Mouse (Mus musculus) liver, embryonic 14.5 days (tissue): Measurements from ENCODE around the gene Med12l. TPM values are rescaled to one million over a fixed set of nuclear protein-coding genes. Genes with fewer than 3 reads are reported as not detected.

ENCODE experiments used
- ATAC-seq: fragments of 200-750 bp; cut with Nextera tagmentation; 2 replicates; pipeline ENCODE4 v1.8.0; 2017; ENCODE audit warnings: moderate number of reproducible peaks, mild to moderate bottlenecking, moderate library complexity; ENCODE audit not compliant: insufficient read depth
- DNase-seq, 3 experiments: peaks; one replicate each; pipeline ENCODE4 v3.0.0-alpha.2; 2012 to 2013; ENCODE audit warnings: low read depth in 3 of 3, low spot score in 3 of 3
- H3K27ac ChIP-seq: fragments of 300-500 bp; sonication (generic); 2 replicates; pipeline ENCODE4 v1.5.1; 2014; ENCODE audit warnings: moderate library complexity, mild to moderate bottlenecking, control low read depth, inconsistent platforms
- H3K27me3 ChIP-seq: fragments of 300-500 bp; sonication (generic); 2 replicates; pipeline ENCODE4 v1.6.1; 2014; ENCODE audit warnings: mild to moderate bottlenecking, low read length, moderate library complexity; ENCODE audit not compliant: control insufficient read depth, insufficient read depth
- H3K36me3 ChIP-seq: fragments of 300-500 bp; sonication (generic); replicated peaks from 2 replicates; pipeline ENCODE4 v1.6.1; 2014; ENCODE audit warnings: low read depth; ENCODE audit not compliant: control insufficient read depth, insufficient read depth
- H3K4me1 ChIP-seq, 2 experiments: fragments of 200-500 bp in 1 of 2; fragments of 300-500 bp in 1 of 2; sonication (generic) in 1 of 2; replicated peaks; 2 replicates each; pipeline ENCODE4 v1.6.1; 2012 to 2014; ENCODE audit warnings: antibody characterized with exemption in 1 of 2, inconsistent platforms in 1 of 2, low read length in 1 of 2; ENCODE audit not compliant: control insufficient read depth in 2 of 2, insufficient read depth in 2 of 2
- H3K4me2 ChIP-seq: fragments of 300-500 bp; sonication (generic); 2 replicates; pipeline ENCODE4 v1.6.1; 2014; ENCODE audit warnings: low read depth, mild to moderate bottlenecking, control low read depth, moderate library complexity
- H3K4me3 ChIP-seq, 2 experiments: fragments of 200-500 bp in 1 of 2; fragments of 300-500 bp in 1 of 2; sonication (generic) in 1 of 2; 2 replicates each; pipeline ENCODE4 v1.5.1; 2012 to 2014; ENCODE audit warnings: low read depth in 2 of 2, low read length in 2 of 2, mild to moderate bottlenecking in 2 of 2, control low read depth in 1 of 2, inconsistent platforms in 1 of 2, moderate library complexity in 1 of 2; ENCODE audit not compliant: insufficient read depth in 1 of 2
- H3K9ac ChIP-seq: fragments of 300-500 bp; sonication (generic); replicated peaks from 2 replicates; pipeline ENCODE4 v1.6.1; 2014; ENCODE audit warnings: mild to moderate bottlenecking, control low read depth, moderate library complexity
- H3K9me3 ChIP-seq: fragments of 300-500 bp; sonication (generic); 2 replicates; pipeline ENCODE4 v1.6.1; 2016; ENCODE audit warnings: low read length, mixed read lengths; ENCODE audit not compliant: control insufficient read depth
- CTCF ChIP-seq: IDR thresholded peaks from 2 replicates; pipeline ENCODE4 v1.5.1; 2016; ENCODE audit warnings: antibody characterized with exemption, low read depth, control low read depth
- EP300 ChIP-seq: IDR thresholded peaks from 2 replicates; pipeline ENCODE4 v1.6.1; 2016; ENCODE audit warnings: antibody characterized with exemption, low read depth
- WGBS: fragments of 180-500 bp; shearing (Covaris S2); extraction: QIAGEN DNeasy Blood & Tissue Kit; methylation state at CpG from one replicate; pipeline ENCODE4 v1.1.7; 2014; ENCODE audit not compliant: insufficient replicate concordance; 5-methylcytosine and 5-hydroxymethylcytosine counted together
- polyA plus RNA-seq, 2 experiments: library from polyadenylated mRNA; depleted of rRNA in 1 of 2; stranded (reverse) in 1 of 2; unstranded in 1 of 2; fragments of >200 nt; fragmentation: Nextera tagmentation in 1 of 2; extraction: Ambion mirVana in 1 of 2; gene quantifications; 2 replicates each; pipeline versions ENCODE4 v1.2.1 to v1.2.3; 2012 to 2014

The Med12l gene
- polyA plus RNA-seq, 2 experiments = 0.57 to 0.63 TPM

DNA sequence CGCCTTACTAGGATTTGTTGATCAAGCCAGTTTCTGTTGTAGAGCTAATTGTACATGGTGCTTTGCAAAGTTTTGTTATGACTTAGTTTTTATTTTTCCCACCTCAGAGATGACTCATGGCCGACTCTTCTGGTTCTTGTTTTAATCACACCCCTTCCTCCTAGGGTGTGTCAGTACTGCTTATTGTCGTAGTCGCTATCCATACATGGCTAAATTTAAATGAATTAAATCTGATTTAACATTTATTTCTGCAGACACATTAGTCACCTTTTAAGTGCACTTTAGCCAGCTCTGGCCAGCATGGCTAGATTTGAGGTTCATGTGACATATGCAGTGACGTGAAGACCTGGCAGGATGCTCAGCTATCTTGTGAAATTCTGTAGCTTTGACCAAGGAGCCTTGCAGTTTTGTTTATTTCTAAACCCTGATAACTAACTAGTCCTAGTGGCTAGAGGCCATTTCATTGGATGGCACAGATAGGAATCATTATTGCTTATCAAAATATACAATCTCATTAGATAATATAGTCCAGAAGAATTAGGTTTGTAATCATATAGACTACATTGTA, 291.0 kb downstream of the Med12l start:
- 72% methylated on average over 5 of the region's 5 CpGs for WGBS
- Histone ChIP-seq H3K27ac (no peak overlapping the region), H3K36me3 (no peaks in the 10 kb centered on the region), H3K4me3 (no peak overlapping the region), H3K9ac (no peak overlapping the region), H3K9me3 (no peaks in the 10 kb centered on the region), H3K4me1 (no peaks in the 10 kb centered on the region), H3K4me2 (no peak overlapping the region), H3K27me3 (no peaks in the 10 kb centered on the region)
- DNase-seq = no peak
- ATAC-seq = no peak
- no peak for TF ChIP-seq EP300
- no peak for TF ChIP-seq CTCF

DNA sequence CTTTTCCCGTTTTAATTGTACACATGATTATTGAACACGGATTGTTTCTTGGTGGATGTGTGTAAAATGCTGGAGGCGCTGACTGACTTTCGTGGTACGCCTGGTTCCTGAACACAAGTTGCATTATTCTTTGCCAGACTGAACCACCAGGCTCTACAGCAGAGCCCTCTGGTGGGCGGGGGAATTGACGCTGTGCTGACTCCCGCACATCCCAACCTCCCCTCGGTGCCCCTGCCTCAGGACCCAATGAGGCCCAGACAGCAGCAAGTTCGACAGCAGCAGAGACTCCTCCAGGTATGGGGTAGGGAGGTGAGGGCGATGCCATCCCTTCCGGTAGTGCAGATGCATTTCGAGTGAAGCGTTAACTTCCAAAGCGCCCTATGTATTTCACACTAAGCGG, 292.0 kb downstream of the Med12l start:
- H3K9ac ChIP-seq = no peak overlapping the region
- no peak overlapping the region for H3K4me3 ChIP-seq
- no peaks in the 10 kb centered on the region for H3K27me3 ChIP-seq
- DNase-seq = no peak
- no peaks in the 10 kb centered on the region for H3K9me3 ChIP-seq
- no peak for TF ChIP-seq EP300
- TF ChIP-seq CTCF = no peak
- no peak for ATAC-seq
- H3K4me1 ChIP-seq = no peaks in the 10 kb centered on the region
- H3K27ac ChIP-seq = no peak overlapping the region
- H3K36me3 ChIP-seq = no peaks in the 10 kb centered on the region
- H3K4me2 ChIP-seq = no peak overlapping the region
- WGBS = 75% methylated on average over 16 of the region's 16 CpGs

DNA sequence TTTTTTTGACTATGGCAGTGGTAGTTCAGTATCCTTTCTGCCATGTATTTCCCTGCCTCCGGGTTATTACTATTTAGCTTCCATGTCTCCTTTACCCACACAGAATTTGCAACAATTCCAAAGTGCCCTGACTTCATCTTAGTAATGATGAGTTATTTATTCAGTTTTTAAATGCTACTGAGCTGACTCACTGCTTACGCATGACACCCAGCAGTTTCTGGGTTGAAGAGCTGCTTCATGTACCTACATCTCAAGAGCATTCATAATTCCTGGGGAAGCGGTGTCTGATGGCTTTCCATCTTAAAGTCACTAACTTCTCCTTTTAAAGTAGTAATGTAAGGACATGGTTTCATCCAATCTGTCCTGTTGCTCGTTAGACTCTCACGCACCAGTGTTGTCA, 299.3 kb downstream of the Med12l start:
- WGBS = 71% methylated on average over 5 of the region's 5 CpGs
- Histone ChIP-seq H3K9me3 (no peaks in the 10 kb centered on the region), H3K4me2 (no peak overlapping the region), H3K36me3 (no peaks in the 10 kb centered on the region), H3K4me3 (no peak overlapping the region), H3K4me1 (no peaks in the 10 kb centered on the region), H3K27ac (no peak overlapping the region), H3K27me3 (no peaks in the 10 kb centered on the region), H3K9ac (no peak overlapping the region)
- TF ChIP-seq EP300 (no peak), CTCF (no peak)
- DNase-seq (no peak), ATAC-seq (no peak)

DNA sequence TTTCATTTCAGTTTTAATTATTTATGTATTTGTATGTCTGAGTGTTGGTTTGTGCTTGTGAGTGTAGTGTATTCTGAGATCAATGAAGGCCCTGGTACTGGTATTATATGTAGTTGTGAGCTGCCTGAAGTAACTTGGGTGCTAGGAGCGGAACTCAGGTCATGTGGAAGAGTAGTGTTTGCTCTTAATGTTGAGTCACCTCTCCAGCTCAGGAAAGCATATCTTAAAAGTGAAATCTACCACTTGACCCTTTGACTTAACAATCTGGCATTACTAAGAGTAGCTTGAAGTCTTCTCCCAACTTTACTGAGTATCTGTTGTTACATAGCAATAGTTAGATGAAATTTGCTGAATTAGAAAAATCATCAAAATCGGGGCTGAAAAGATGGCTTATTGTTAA, 299.9 kb downstream of the Med12l start:
- Histone ChIP-seq H3K27ac (no peak overlapping the region), H3K4me1 (no peaks in the 10 kb centered on the region), H3K9ac (no peak overlapping the region), H3K36me3 (no peaks in the 10 kb centered on the region), H3K4me2 (no peak overlapping the region), H3K27me3 (no peaks in the 10 kb centered on the region), H3K4me3 (no peak overlapping the region), H3K9me3 (no peaks in the 10 kb centered on the region)
- DNase-seq = no peak
- no peak for ATAC-seq
- no peak for TF ChIP-seq EP300
- TF ChIP-seq CTCF = no peak
- 58% methylated on average over 2 of the region's 2 CpGs for WGBS

DNA sequence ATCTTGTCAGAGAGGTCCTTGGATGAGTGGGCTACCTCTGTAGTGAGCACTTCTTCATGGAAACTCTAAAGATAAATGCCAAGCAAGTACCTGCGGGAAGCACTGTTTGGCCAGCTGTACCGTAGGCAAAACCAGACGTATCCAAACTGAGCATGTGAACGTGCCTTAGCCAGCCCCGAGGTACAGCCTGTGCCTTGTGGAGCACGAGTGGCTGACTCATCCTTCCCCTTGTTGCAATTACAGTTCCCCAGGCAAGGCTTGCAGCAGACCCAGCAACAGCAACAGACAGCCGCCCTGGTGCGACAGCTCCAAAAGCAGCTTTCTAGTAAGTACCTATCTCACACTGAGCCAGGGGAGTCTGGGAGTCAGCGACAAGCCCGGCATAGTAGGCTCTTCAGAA, 307.0 kb downstream of the Med12l start:
- Histone ChIP-seq H3K4me3 (no peak overlapping the region), H3K27ac (no peak overlapping the region), H3K27me3 (no peaks in the 10 kb centered on the region), H3K9me3 (no peaks in the 10 kb centered on the region), H3K36me3 (no peaks in the 10 kb centered on the region), H3K9ac (no peak overlapping the region), H3K4me1 (no peaks in the 10 kb centered on the region), H3K4me2 (no peak overlapping the region)
- TF ChIP-seq CTCF = no peak
- TF ChIP-seq EP300 = no peak
- 67% methylated on average over 10 of the region's 10 CpGs for WGBS
- DNase-seq (peak in 1 of 3 experiments; percentile 6), ATAC-seq (no peak)
